Mouse (Mus musculus) cerebral cortex, adult 2 months (tissue): ENCODE data around the gene Bckdhb.

ENCODE experiments used
- WGBS: fragments of 180-500 bp; shearing (Covaris S2); methylation state at CpG from one replicate; pipeline ENCODE4 v1.1.7; 2018; 5-methylcytosine and 5-hydroxymethylcytosine counted together

Bckdhb gene

DNA sequence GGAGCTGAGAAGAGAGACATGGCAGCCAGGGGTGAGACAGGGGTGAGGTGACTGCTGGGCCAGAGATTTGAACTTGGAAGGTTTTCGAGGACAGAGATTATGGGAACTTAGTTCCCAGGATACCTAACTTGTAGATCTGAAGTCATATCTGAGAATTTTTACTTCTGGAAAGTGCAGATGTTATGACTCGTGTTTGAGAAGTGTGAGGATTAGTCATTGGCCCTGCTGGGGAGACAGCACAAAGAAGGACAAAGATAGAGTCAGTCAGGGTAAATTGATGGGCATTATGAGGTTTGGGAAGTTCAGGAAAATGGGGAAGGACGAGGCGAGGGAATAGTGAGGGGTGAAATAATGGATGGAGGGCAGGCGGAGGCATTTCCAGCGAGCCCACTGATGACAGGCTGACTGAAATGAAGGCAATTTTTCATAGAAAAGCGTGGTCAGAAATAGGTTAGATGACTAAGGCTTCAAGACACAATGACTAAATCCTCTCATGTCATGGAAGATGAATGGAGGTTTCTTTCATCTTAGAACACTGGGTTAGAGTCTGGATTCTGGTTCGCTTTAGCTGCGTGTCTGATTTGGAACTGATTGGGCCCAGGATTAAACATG is 42.6 kb downstream of the Bckdhb start:
- 85% methylated on average over 9 of the region's 9 CpGs for WGBS

GRCm38 (mm10) chr9:83969326-83969725 is 44.4 kb downstream of the Bckdhb start:
- 58% methylated on average over 7 of the region's 7 CpGs for WGBS

DNA sequence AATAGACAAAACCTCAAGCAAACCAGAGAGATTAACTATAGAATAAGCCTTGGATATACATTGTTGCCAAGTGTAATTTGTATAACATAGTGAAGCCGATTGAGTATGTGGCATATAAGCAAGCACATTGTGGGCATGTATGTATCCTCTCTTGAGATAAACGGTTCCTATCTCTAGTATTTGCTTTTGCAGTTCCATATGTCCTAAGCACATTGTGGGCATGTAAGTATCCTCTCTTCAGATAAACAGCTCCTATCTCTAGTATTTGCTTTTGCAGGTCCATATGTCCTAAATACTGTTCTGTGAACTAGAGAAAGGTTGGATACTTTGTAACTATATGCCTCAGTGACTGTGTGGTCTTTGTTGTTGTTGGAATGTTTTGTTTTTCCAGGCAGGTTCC is 48.5 kb downstream of the Bckdhb start:
- WGBS: 79% methylated on average over 2 of the region's 2 CpGs

DNA sequence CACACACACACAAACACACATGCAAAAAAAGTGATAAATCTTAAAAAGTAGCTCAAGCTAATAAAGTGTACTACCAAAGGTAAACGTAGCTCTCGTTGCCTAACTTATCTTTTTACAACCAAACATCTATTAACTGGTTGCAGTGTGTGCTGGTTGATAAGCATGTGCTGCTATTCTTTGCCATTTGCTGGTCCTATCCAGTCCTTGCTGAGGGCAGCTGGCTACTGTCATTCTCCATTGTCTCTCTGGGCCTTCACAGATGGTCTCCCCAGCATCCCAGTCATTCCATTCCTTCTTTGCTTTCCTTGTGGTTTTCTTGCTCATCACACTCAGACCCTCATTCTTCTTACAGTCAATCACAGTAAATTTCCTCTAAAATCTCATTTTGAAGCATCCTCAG is 50.9 kb downstream of the Bckdhb start:
- WGBS: 100% methylated on average over 2 of the region's 2 CpGs

DNA sequence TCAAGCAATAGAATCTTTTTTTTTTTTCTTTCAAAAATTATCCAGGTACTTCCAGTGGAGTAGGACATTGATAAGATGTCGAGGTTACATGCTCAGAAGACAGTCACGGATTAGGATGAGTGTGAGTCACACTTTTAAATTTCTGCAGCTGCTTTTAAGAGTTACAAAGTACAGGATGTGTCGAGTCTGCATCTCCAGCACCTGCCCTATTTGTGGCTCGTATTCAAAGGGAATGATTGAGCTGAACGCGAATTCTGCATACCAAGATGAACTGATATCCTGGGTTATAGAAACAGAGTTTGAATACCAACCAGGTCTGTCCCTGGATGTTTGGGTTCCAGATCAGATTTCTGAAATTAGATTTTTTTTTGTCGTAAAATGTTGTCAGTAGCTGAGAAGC is 56.3 kb downstream of the Bckdhb start:
- 61% methylated on average over 7 of the region's 7 CpGs for WGBS

DNA sequence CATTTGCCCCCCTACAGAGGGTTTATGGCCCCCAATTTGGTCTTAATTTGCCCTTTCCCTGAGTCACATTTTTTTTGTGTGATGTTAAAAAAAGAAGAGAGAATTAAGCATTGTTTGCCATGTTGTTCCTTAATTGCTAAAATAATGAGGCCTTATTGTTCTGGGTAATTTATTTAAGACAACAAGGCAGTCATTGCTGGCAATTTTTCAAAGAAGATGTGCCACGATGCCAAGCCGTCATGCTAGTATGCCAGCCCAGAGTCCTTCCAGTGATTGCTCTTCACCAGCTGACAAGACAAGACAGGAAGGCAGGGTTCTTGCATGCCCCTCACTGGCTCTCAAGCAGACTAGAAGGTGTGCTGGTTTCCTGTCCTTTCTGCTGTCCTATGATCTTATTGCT is 84.0 kb downstream of the Bckdhb start:
- WGBS: 68% methylated on average over 2 of the region's 2 CpGs

GRCm38 (mm10) chr9:84018141-84018540 is 93.2 kb downstream of the Bckdhb start:
- 89% methylated on average over 8 of the region's 8 CpGs for WGBS

GRCm38 (mm10) chr9:84019627-84020026 is 94.7 kb downstream of the Bckdhb start:
- 65% methylated on average over 2 of the region's 2 CpGs for WGBS

DNA sequence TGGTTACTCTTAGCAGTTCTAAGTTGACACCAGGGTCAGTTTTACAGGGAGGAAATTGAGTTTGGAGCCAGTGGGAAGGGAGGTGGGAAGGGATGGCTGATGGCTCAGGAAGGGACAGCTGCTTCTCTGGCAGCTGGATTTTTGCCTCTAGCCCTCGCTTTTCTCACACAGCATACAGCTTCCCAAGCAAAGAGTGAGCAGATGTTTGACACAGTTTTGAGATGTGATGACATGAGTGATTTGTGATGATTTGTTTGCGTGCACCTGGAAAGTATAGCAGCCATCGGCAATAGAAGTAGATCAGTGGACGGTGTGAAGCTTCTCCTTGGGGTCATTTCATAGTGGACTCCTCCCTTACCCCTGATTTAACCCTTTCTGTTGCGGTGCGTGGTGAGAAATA is 96.2 kb downstream of the Bckdhb start:
- 88% methylated on average over 6 of the region's 6 CpGs for WGBS

DNA sequence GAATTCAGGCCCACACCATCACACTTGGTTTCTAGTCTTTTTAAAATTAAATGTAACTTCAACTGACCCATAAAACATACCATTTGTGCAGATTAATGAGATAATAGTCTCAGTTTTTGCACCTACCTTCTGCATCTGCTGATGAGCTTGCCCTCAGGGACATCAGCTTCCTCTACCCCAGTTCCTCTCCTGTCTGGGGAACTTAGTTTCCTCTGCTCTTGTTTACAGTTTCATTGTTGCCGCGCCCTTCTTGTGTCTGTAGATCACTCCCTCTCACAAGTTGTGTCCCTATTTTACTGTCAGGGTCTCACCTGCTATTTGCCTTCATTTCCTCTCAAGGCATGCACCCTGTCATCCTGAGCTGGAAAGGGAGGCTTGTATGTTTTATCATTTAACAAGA is 103.2 kb downstream of the Bckdhb start:
- WGBS: 87% methylated on average over 2 of the region's 2 CpGs

DNA sequence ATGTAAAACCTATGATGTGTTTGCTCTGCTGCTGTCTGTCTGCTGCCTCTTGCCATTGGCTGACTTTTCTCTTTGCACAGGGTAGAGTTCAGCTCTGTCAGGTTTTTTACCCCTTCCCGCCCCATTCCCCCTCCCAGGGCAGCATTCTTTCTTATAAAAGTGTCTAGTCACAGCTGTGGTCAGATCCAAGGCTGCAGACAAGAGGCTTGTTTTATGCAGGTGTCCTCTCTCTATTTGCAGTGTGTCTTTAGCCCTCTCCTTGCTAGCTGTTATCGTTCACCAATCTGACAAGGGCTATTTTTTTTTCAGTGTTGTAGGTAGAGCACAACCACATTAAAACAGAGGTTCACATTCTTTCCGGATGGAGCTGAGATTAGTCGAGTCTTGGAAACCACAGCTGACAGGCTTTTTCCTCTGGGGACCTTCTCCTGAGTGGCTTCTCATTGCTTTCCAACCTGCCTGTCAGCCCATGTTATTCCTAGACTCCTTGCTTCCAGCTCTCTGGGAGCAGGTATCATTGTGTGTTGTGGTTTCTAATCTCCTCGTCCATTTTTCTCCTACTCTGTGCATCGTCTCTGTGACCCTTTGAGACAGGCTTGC is 105.8 kb downstream of the Bckdhb start:
- WGBS: 69% methylated on average over 6 of the region's 6 CpGs

DNA sequence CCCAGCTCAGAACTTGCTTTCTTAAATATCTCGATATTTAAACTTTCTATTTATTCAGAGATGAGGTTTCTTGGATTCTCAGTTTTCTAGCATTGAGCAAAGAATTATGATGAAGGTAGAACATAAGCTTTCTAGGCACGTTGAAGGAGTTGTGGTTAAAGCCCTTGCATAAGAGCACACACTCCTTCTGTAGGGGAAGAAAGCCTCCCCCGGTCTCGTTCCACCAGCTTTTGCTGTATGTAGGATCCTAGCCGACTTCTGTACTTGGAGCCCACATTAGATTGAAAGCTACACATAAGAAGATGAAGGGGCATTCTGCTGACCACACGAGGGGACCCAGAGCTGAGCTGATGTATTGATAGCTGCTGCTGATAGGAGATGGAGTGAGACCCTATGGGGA is 106.5 kb downstream of the Bckdhb start:
- 77% methylated on average over 6 of the region's 6 CpGs for WGBS

GRCm38 (mm10) chr9:84032669-84033341 is 107.9 kb downstream of the Bckdhb start:
- 37% methylated on average over 19 of the region's 19 CpGs for WGBS

GRCm38 (mm10) chr9:84036046-84036445 is 111.1 kb downstream of the Bckdhb start:
- WGBS: 87% methylated on average over 8 of the region's 8 CpGs

- WGBS: 88% methylated on average over 1 of the region's 1 CpGs
Observed at GRCm38 (mm10) chr9:84037224-84037623, 112.3 kb downstream of the Bckdhb start.

DNA sequence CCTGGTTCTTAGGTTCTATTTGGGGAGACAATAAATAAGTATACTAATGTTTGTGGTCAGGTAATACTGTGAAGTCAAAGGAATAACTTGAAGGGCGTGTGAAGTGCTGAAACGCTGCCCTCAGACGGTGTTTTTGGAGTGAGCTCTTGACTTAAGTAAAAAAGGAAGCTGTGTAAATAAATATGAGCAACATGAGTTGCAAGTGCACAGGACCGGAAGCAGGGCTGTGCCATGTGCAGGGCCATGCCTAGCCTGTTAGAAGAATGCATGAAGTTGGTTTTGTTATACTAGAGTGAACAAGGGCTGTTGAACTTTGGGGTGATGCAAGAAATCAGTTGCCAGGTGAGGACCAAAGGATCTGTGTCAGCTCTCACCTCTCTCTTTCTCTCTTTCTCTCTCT is 114.0 kb downstream of the Bckdhb start:
- WGBS: 83% methylated on average over 4 of the region's 4 CpGs

DNA sequence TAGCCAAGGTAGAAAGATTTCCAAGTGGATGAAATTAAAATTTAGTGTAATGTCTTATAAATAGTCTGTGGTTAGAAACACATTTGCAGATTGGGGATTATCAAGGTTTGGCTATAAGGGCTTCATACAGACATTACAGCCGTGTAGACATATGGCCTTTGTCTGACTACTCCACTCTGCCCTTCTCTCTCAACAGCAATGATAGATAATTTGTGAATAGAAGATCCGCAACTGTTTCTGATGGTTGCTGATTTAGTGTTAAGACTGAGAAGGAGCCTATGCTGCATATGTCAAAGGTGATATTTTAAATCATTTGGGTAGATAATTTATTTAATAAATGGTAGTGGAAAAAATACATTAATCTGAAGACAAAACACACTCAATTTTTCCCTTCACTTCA is 115.4 kb downstream of the Bckdhb start:
- 92% methylated on average over 2 of the region's 2 CpGs for WGBS

GRCm38 (mm10) chr9:84041631-84042277 is 116.8 kb downstream of the Bckdhb start:
- WGBS: 89% methylated on average over 4 of the region's 4 CpGs

DNA sequence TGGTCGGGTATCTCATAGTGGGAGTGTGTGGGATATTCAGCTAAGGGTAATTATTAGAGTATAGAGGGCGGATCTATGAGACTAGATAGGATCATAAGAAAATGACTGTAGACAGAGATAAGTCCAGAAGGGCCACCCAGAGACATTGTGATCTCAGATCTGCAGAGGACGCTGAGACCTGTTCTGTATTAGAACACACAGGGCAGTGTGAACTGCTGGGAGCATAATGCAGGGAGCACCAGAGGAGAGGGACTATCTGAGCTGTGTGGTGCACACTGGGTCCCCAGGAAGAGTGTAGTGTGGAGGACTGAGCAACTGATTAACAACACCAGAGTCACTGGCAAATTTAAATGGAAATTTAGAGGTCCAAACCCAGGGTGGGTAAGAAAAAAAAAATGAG is 117.6 kb downstream of the Bckdhb start:
- 91% methylated on average over 3 of the region's 3 CpGs for WGBS

DNA sequence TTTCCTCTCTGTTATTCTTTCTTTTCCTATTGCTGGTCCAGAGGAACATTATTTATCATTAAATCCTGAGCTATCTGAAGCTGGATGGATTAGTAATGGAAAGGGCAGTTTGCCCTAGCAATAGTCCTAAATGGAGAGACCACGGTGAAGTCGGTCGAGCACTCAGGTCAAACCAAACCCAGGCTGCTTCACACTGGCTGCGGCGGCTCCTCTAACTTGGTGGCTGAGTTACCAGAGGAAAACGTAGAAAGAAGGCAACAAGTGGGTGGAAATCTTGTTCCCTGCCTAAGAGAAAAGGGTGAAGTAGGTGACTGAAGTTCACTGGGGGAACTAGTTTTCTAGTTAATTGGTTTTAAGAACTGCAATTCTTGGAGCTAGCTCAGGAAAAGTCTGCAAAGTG is 119.2 kb downstream of the Bckdhb start:
- WGBS: 92% methylated on average over 6 of the region's 6 CpGs

DNA sequence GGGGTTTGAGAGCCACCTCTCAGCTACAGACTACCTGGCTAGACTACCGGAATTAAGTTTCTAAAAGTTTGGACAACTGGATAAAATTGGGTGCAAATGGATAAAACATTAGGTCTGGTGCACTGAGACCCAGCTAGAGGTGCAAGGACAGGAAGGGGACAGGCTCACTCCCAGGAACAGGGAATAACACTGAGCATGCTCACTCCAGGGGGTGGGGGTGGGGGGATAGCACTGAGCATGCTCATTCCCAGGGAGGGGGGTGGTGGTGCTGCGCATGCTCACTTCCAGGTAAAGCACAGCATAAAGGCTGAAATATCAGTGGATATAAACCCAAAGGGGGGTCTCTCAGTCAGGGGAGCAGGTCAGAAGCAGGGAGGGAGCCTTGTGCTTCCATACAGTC is 120.7 kb downstream of the Bckdhb start:
- 98% methylated on average over 2 of the region's 2 CpGs for WGBS

DNA sequence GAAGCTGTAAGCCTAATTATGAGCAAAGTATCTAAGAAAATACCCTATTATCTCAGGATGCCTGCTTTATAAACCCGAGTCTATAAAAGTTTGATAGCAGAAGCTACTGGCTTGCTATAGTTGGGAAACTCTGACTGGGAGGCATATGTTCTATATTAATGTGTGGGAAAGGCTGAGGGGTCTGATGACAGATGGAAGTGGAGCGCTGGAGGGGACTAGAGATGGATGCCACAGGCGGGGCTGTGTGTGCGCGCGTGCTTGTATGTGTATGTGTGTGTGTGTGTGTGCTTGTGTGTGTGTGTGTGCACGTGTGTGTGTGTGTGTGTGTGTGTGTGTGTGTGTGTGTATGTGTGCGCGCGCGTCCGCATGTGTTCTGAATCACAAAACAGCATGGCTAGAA is 121.4 kb downstream of the Bckdhb start:
- WGBS: 75% methylated on average over 12 of the region's 12 CpGs

DNA sequence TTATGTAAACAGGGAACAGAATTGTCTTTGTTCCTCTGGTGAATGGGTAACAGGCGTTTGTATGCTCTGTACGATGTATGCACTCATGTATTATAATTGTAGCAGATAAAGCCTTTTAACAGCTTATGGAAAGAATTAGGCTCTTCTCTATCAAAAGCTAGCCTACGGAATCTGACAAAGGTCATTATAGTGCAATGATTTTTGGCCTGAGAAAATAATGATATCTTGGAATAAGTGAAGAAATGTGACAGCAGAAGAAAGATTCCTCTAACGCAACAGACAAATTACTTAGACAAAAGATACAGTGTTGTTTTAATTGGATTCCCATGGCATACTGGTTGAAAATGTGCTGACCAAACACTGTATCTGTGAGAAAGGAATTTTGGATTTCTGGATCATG is 122.0 kb downstream of the Bckdhb start:
- WGBS: 66% methylated on average over 4 of the region's 4 CpGs
